Comparison of ENCODE assay signal across 13 mouse cellular contexts in genomic region chr8:121134102-121134501, GRCm38 (mm10). TPM values are rescaled to one million over a fixed set of nuclear protein-coding genes. Genes with fewer than 3 reads are reported as not detected.
"Had no signal": no experiment of that assay in that cellular context is flagged by ENCODE, and none has a peak within 500 bp of the region (broad histone marks: within the 10 kb centered on the region; RNA-seq: fewer than 3 reads in every experiment).

No protein-coding gene starts in this region.

- H3K36me3 ChIP-seq: liver, embryonic 13.5 days; midbrain, embryonic 13.5 days; neural tube, embryonic 12.5 days had no signal

- H3K27ac ChIP-seq: kidney, embryonic 15.5 days; liver, embryonic 13.5 days; lung, embryonic 15.5 days; midbrain, embryonic 13.5 days; neural tube, embryonic 12.5 days had no signal

- H3K4me3 ChIP-seq: kidney, embryonic 15.5 days; liver, embryonic 13.5 days; lung, embryonic 15.5 days; midbrain, embryonic 13.5 days; neural tube, embryonic 12.5 days had no signal

- ATAC-seq: liver, postnatal 0 days; midbrain, embryonic 13.5 days had no signal

- H3K4me1 ChIP-seq: liver, embryonic 13.5 days; neural tube, embryonic 12.5 days had no signal

- DNase-seq: kidney, adult 2 months; kidney, postnatal 14 days; left cerebral cortex, postnatal 4 days; liver, embryonic 13.5 days; liver, postnatal 0 days; lung, postnatal 36 days; thymus, adult 2 months; thymus, postnatal 25 days had no signal

- H3K4me2 ChIP-seq: kidney, embryonic 15.5 days; liver, embryonic 13.5 days; lung, embryonic 15.5 days; midbrain, embryonic 13.5 days; neural tube, embryonic 12.5 days had no signal

- H3K9ac ChIP-seq: kidney, embryonic 15.5 days; liver, embryonic 13.5 days; liver, postnatal 0 days; lung, embryonic 15.5 days; midbrain, embryonic 13.5 days; neural tube, embryonic 12.5 days had no signal

RNA-seq across cellular contexts. Expression of gene Foxl1, which starts 6.4 kb away (rescaled TPM):
- polyA plus RNA-seq: liver, postnatal 0 days; testis, adult 2 months had no signal
